Mouse (Mus musculus): ENCODE measurements at regions not wholly inside any gene's neighbourhood (a gene's known extent, or its start where the extent isn't known, plus 50 kb on each side); places are given as distances from the start of the nearest gene placed in this dataset.

DNA sequence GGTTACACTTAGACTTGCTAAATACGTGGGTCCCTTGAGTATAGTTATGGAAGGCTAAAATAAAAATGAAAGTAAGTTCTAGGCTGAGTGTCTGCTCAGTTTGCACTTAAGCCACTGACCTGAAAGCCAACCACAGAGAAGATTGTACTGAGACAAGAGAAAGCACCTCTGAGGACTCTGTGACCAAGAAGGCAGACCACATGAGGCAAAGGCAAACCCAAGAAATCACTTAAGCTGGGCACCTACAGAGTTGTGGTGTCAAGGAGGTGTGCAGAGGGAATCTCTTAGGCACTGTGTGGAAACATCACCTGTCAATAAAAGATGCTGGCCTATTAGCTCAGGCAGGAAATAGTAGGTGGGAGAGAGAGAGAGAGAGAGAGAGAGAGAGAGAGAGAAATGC lies 129.6 kb upstream of the Rap1b start:
- TF ChIP-seq POLR2A (IDR thresholded peaks at IDR 0.05; ENCODE audit: low read depth, low read length) (no peak), ETS1 (conservative IDR thresholded peaks at IDR 0.05; ENCODE audit: low read depth, low read length) (peak; percentile 38; the same call in 1 of the 2 replicates), E2F4 (IDR thresholded peaks at IDR 0.05; ENCODE audit: insufficient replicate concordance, low read depth, low read length) (no peak), CTCF (conservative IDR thresholded peaks at IDR 0.05 in 1 of 2, IDR thresholded peaks at IDR 0.05 in 1 of 2; ENCODE audit: low read depth in 2 of 2, low read length in 2 of 2) (no peak)

All from CH12.LX (cell line).